Mouse (Mus musculus): ENCODE data around the gene Gm3448.
"Not testable (repeated sequence)": the region's sequence is repeated elsewhere in the genome, so short reads cannot be mapped to it uniquely, and the experiment has no call there.

Gene Gm3448

DNA sequence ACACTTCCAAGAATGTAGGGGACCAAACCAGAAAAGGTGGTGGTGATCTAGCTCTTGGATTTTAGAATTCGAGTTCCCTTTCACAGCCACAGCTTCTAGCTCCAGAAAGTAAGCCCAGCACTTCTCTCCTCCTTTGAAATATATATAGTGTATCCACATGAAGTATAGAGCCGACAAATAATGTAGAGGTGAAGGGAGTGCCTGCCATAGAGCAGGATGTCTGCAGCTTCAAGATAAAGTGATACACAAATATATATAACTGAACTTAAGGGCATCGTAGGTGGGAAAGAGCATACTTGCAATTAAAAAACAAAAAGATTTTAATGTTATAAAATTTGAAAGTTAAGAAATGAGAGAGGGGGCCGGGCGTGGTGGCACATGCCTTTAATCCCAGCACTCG, 15.8 kb downstream of the Gm3448 start:
- DNase-seq = not testable (repeated sequence)

DNA sequence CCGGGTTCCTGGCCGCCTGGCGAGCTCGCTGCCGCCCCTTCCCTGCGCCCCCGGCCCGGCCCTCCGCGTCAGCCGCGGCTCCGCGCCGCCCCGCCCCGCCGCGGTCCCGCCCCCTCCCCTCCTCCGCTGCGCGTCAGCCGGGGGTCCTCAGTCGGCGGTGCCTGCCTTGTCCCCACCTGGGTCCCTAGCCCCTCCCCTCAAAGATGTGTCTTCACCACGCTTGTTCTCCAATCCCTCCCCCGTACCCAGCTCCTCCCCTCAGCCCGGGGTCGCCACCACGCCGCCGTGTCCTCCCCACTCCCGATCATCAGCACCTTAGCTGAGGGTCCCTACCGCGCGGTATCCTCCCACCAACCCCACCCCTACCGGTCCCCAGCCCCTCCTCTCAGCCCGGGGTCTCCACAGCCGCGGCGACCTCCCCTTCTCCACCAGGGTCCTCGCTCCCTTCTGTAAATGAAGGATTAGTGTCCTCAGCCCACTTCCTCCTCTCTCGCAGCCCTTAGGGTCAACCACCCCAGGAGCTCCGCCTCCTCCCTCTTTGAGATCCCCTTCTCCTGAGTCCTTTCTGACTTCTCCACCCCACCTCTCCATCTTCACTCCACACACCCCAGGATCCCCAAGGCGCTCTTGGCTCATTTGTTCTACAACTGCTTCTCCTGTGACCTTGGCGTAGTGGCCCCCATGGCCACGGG, 16.7 kb downstream of the Gm3448 start:
- not testable (repeated sequence) for DNase-seq

DNA sequence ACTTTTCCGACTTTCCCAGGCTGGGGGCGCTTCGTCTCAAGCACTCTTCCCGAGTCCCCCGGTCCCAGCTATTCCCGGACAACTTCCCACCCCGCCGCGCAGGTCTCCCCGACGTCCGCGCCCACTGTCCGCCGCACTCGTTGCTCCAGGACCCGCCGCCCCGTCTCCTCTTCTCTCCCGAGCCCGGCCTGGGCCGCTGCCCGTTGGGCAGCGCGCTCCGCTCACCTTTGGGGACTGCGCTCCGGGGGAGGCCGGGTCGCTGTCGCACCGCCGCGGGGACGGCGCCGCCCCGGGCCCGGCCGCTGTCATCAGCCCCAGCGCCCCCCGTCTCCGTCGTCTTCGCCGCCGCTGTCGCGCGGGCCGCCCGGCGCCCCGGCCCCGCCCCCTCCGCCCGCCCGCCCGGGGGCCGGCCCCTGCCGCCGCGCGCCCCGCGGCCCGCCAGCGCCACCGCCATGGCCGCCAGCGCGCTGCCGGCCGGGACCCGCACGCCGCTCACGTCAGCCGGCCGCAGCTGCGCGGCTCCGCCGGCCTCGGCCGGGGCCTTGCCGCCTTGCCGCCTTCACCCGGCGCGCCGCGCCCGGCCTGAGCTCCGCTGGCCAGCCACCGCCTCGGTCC, 17.4 kb downstream of the Gm3448 start:
- not testable (repeated sequence) for DNase-seq

DNA sequence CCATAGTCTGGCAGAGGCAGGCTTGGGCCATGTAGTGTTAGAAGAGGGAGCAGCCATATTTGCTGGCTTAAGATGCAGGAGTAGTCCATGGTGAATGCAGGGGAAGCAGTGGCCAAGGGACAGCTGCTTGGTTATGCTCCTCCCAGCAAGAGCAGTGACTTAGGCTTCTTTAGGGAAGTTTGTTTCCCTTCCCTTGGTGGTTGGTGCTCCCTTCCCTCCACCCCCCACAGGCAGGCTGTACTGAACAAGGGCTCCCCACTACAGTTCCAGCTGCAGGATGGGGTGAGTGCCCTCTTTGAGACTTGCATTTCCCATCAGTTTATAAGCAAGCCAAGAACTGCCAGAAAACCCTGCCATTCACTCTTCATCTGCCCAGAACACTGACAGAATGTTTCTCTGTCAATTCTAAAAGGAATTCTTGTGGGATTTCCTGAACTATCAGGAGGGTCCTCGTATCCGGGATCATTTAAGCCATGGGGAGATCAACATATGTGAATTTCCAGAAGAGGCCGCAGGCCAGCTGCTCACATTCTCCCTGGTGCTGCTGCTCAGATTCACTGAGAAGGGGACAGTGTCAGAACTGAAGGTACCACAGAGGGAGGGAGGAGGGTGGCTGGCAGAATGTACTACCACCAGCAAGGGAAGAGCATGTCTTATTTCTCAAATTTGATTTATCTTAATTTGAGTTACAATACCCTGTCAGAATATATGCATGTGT, 19.7 kb downstream of the Gm3448 start:
- DNase-seq = peak; percentile 29

DNA sequence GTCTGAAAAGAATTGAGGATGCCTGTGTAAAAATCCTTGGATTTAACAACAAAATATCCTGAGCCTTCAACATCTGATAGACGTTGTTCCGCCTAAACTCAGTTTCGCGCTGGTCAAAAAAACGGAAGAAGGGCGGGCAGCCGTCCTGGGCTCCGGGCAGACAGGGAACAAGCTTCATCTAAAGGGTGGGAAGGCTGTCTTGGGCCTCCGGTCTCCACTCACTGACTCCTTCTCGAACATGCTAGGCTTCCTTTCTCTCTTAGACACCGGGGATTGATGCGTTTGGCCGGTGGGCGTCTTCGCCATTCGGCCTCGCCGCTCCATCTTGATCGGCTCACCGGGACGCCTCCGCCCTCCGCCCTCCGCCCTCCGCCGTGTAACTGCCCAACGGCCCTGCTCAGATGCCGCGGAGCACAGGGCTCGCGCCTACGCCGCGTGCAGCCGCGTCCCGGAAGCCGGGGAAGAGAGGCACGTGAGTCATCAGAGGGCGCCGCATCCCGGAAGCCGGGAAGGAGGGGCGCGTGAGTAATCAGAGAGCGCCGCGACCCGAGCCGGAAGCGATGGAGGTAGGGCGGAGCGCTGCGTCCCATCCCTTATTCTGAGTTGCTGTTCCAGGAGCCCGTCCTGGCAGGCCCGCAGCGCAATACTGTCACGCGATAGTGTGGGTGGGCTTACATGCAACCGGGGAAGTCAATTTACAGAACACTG, 31.5 kb downstream of the Gm3448 start, which contains the start of gene Gm3435:
Gene Gm3435, plus strand, starts transcription at position 471 of the 708 bp plus-strand sequence.
- not testable (repeated sequence) for DNase-seq

DNA sequence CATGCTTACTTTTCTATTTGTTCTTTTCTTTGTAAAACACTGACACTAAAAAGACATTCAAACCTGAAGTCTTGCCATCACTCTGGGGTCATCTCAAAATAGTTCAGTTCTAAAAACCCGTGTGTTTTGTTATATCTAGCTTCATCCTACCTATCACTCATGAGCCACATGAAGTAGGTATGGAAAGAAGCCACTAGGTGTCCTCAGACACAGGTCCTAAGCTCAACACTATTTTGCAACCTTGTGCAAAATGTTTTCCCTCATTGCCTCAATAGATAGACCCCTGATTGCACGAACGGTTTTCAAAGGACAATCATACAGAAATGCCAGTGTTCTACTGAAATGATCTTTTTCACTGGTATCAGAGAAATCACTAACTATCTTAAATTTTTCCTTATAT, 32.2 kb downstream of the Gm3448 start:
- DNase-seq = not testable (repeated sequence)

DNA sequence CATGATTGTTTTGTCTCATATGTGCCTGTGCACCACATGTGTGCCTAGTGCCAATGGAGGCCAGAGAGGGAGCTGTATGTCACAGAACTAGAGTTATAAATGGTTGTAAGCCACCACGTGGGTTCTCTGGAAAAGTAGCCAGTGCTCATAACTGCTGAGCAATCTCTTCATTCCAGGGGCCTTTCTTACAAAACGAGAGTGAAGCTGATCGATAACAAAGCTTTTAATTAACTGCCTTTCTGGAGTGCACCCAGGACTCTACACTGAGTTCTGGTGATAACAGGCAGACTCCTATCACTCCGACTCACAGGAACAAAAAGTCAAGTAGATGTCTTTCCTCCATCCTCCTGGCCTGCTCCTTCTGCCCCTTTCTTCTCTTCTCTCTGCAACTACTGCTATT, 41.3 kb downstream of the Gm3448 start:
- DNase-seq = not testable (repeated sequence)

DNA sequence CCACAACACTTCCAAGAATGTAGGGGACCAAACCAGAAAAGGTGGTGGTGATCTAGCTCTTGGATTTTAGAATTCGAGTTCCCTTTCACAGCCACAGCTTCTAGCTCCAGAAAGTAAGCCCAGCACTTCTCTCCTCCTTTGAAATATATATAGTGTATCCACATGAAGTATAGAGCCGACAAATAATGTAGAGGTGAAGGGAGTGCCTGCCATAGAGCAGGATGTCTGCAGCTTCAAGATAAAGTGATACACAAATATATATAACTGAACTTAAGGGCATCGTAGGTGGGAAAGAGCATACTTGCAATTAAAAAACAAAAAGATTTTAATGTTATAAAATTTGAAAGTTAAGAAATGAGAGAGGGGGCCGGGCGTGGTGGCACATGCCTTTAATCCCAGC, 47.2 kb downstream of the Gm3448 start:
- not testable (repeated sequence) for DNase-seq

DNA sequence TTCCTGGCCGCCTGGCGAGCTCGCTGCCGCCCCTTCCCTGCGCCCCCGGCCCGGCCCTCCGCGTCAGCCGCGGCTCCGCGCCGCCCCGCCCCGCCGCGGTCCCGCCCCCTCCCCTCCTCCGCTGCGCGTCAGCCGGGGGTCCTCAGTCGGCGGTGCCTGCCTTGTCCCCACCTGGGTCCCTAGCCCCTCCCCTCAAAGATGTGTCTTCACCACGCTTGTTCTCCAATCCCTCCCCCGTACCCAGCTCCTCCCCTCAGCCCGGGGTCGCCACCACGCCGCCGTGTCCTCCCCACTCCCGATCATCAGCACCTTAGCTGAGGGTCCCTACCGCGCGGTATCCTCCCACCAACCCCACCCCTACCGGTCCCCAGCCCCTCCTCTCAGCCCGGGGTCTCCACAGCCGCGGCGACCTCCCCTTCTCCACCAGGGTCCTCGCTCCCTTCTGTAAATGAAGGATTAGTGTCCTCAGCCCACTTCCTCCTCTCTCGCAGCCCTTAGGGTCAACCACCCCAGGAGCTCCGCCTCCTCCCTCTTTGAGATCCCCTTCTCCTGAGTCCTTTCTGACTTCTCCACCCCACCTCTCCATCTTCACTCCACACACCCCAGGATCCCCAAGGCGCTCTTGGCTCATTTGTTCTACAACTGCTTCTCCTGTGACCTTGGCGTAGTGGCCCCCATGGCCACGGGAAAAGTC, 48.1 kb downstream of the Gm3448 start:
- not testable (repeated sequence) for DNase-seq

DNA sequence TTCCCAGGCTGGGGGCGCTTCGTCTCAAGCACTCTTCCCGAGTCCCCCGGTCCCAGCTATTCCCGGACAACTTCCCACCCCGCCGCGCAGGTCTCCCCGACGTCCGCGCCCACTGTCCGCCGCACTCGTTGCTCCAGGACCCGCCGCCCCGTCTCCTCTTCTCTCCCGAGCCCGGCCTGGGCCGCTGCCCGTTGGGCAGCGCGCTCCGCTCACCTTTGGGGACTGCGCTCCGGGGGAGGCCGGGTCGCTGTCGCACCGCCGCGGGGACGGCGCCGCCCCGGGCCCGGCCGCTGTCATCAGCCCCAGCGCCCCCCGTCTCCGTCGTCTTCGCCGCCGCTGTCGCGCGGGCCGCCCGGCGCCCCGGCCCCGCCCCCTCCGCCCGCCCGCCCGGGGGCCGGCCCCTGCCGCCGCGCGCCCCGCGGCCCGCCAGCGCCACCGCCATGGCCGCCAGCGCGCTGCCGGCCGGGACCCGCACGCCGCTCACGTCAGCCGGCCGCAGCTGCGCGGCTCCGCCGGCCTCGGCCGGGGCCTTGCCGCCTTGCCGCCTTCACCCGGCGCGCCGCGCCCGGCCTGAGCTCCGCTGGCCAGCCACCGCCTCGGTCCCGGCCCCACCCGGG, 48.7 kb downstream of the Gm3448 start:
- DNase-seq = not testable (repeated sequence)

DNA sequence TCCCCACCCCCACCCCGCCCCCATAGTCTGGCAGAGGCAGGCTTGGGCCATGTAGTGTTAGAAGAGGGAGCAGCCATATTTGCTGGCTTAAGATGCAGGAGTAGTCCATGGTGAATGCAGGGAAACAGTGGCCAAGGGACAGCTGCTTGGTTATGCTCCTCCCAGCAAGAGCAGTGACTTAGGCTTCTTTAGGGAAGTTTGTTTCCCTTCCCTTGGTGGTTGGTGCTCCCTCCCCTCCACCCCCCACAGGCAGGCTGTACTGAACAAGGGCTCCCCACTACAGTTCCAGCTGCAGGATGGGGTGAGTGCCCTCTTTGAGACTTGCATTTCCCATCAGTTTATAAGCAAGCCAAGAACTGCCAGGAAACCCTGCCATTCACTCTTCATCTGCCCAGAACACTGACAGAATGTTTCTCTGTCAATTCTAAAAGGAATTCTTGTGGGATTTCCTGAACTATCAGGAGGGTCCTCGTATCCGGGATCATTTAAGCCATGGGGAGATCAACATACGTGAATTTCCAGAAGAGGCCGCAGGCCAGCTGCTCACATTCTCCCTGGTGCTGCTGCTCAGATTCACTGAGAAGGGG, 51.1 kb downstream of the Gm3448 start:
- DNase-seq = not testable (repeated sequence)

DNA sequence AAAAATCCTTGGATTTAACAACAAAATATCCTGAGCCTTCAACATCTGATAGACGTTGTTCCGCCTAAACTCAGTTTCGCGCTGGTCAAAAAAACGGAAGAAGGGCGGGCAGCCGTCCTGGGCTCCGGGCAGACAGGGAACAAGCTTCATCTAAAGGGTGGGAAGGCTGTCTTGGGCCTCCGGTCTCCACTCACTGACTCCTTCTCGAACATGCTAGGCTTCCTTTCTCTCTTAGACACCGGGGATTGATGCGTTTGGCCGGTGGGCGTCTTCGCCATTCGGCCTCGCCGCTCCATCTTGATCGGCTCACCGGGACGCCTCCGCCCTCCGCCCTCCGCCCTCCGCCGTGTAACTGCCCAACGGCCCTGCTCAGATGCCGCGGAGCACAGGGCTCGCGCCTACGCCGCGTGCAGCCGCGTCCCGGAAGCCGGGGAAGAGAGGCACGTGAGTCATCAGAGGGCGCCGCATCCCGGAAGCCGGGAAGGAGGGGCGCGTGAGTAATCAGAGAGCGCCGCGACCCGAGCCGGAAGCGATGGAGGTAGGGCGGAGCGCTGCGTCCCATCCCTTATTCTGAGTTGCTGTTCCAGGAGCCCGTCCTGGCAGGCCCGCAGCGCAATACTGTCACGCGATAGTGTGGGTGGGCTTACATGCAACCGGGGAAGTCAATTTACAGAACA, 62.8 kb downstream of the Gm3448 start, which contains the start of the genes 9030025P20Rik and Gm3417:
Gene 9030025P20Rik, plus strand, starts transcription at position 107 of the 677 bp plus-strand sequence.
Gene Gm3417, minus strand, starts transcription at position 429 of the 677 bp plus-strand sequence.
- DNase-seq = not testable (repeated sequence)

DNA sequence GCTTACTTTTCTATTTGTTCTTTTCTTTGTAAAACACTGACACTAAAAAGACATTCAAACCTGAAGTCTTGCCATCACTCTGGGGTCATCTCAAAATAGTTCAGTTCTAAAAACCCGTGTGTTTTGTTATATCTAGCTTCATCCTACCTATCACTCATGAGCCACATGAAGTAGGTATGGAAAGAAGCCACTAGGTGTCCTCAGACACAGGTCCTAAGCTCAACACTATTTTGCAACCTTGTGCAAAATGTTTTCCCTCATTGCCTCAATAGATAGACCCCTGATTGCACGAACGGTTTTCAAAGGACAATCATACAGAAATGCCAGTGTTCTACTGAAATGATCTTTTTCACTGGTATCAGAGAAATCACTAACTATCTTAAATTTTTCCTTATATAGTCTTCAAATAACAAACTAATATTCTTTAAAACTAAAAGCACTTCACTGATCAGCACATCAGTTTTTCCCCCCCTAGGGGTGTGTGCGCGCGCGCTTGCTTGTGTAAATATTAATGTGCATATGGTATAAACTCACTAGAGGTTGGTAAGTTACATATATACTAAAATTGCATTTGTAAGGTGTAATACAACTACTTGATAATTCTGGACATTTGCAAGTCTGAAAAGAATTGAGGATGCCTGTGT, 63.5 kb downstream of the Gm3448 start:
- DNase-seq = peak; percentile 20

DNA sequence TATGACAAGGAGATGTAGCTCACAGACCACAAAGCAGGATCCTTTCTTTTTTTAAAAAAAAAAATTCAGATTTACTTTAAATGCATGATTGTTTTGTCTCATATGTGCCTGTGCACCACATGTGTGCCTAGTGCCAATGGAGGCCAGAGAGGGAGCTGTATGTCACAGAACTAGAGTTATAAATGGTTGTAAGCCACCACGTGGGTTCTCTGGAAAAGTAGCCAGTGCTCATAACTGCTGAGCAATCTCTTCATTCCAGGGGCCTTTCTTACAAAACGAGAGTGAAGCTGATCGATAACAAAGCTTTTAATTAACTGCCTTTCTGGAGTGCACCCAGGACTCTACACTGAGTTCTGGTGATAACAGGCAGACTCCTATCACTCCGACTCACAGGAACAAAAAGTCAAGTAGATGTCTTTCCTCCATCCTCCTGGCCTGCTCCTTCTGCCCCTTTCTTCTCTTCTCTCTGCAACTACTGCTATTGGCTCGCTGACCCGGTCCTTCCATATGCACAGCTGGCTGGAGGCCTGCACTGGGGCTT, 72.9 kb downstream of the Gm3448 start:
- DNase-seq = not testable (repeated sequence)

DNA sequence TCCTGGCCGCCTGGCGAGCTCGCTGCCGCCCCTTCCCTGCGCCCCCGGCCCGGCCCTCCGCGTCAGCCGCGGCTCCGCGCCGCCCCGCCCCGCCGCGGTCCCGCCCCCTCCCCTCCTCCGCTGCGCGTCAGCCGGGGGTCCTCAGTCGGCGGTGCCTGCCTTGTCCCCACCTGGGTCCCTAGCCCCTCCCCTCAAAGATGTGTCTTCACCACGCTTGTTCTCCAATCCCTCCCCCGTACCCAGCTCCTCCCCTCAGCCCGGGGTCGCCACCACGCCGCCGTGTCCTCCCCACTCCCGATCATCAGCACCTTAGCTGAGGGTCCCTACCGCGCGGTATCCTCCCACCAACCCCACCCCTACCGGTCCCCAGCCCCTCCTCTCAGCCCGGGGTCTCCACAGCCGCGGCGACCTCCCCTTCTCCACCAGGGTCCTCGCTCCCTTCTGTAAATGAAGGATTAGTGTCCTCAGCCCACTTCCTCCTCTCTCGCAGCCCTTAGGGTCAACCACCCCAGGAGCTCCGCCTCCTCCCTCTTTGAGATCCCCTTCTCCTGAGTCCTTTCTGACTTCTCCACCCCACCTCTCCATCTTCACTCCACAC, 79.7 kb downstream of the Gm3448 start:
- not testable (repeated sequence) for DNase-seq

DNA sequence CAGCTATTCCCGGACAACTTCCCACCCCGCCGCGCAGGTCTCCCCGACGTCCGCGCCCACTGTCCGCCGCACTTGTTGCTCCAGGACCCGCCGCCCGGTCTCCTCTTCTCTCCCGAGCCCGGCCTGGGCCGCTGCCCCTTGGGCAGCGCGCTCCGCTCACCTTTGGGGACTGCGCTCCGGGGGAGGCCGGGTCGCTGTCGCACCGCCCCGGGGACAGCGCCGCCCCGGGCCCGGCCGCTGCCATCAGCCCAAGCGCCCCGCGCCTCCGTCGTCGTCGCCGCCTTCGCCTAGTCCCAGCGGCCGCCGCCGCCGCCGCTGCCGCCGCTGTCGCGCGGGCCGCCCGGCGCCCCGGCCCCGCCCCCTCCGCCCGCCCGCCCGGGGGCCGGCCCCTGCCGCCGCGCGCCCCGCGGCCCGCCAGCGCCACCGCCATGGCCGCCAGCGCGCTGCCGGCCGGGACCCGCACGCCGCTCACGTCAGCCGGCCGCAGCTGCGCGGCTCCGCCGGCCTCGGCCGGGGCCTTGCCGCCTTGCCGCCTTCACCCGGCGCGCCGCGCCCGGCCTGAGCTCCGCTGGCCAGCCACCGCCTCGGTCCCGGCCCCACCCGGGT, 80.3 kb downstream of the Gm3448 start, which contains the start of gene Phf10:
Gene Phf10, minus strand, starts transcription at position 323 of the 606 bp plus-strand sequence.
- DNase-seq = peak; percentile 50

DNA sequence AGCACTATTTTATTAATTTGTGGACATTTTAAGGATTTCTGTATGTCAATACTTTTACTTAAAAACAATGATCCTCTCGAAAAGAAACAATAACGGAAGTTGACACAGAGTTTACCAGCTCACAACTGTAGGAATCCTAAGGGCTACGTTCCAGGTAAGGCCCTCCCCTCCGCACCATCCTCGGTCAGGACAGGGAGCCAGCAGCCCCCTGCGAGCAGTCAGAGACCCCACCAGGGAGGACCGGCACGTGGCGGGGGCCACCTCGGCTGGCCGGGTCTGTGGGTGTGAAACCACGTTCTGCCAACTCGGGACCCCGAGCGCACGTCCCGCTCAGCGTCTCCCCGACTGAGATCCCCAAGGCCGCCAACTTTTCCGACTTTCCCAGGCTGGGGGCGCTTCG, 80.8 kb downstream of the Gm3448 start:
- DNase-seq = peak; percentile 46

DNA sequence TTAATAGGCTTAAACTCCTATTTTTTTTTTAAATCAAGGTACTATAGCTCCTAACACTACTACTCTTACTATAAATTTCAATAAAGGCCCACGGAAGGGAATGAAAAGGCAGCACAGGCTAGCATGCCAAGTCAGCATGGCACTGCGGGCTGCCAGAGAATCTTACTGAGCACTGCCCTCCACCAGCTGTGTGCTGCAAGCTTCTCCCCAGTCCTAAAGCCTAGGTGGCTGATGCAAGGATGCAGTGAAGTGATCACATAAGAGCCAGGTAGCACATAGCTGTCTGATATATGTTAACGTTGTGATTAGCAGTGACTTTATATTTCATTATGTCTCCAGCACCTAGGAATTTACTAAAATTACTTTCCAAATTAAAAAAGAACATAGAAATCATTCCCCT, 81.4 kb downstream of the Gm3448 start:
- DNase-seq = no peak

Measured in cerebellum, adult 9-10 months (tissue).